Mouse (Mus musculus): ENCODE data around the gene Trnau1ap.

DNA sequence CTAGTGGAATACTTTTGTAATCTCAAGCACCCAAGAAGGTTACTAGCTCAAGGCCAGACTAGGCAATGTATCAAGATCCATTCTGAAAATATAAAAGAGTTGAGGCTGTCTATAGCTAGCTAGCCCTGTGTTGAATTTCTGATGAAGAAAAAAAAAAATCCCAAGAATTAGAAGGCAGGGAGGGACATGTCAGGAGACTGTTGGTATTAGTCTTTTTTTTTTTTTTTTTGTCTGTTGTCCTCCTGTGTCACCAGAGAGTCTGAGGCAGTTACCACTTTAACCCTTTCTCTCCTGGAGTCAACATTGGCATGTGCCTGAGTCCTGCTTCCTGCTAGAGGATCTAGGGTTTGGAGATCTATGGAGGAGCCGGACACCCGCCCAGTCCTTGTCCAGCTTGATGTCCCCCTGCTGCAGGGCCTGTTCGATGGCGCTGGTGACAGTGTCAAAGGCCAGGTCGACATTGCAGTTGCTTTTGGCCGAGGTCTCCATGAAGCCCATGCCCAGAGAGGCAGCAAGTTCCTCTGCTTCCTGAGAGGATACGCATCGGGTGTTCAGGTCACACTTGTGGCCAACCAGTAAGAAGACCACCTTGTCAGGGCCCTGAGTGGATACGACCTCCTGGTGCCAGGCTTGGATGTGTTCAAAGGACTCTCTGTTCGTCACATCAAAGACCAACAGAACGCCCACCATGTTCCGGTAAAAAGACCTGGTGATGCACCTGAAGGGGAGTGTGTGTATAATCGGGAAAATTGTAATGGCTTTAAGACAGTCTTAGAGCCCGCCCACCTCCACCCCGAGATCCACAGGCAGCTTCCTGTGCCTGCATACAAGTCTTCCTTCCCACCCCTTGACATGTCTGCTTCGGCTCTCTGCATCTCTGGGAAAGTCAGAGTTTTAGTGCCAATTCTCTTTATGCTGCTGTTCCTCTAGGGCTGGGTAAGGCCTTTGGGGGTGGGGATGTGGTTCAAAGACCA lies 27.1 kb downstream of the Trnau1ap start:
- TF ChIP-seq CTCF (IDR thresholded peaks at IDR 0.05; ENCODE audit: control insufficient read depth, insufficient read depth, low read length) (no peak), POLR2A (IDR thresholded peaks at IDR 0.05; ENCODE audit: borderline replicate concordance, control insufficient read depth, low read depth, low read length) (no peak)

Measured in bone marrow, adult 2 months (tissue).